ENCODE assay signal across 17 mouse cellular contexts in genomic region chr4:77648911-77649310, GRCm38 (mm10).
"Had no signal": no experiment of that assay in that cellular context is flagged by ENCODE, and none has a peak within 500 bp of the region (broad histone marks: within the 10 kb centered on the region; RNA-seq: fewer than 3 reads in every experiment).

No protein-coding gene starts in this region.

- DNase-seq: kidney, adult 2 months; kidney, postnatal 25 days; liver; lung, adult 18-20 months; lung, postnatal 10 days; lung, postnatal 4 days; midbrain, embryonic 14.5 days; spleen, adult 18-20 months; thymus, adult 18-20 months; thymus, postnatal 36 days had no signal

- H3K4me3 ChIP-seq: limb, embryonic 10.5 days; limb, embryonic 13.5 days; liver, embryonic 12.5 days; liver, embryonic 15.5 days; lung, embryonic 15.5 days; stomach, embryonic 15.5 days had no signal

- H3K27ac ChIP-seq: kidney, postnatal 0 days; limb, embryonic 10.5 days; limb, embryonic 13.5 days; liver, embryonic 12.5 days; liver, embryonic 15.5 days; lung, embryonic 15.5 days; stomach, embryonic 15.5 days had no signal
